Mouse (Mus musculus) MEL (cell line): ENCODE measurements at regions not wholly inside any gene's neighbourhood (a gene's known extent, or its start where the extent isn't known, plus 50 kb on each side); places are given as distances from the start of the nearest gene placed in this dataset.

ENCODE experiments used
- DNase-seq: peaks from one replicate; pipeline ENCODE4 v3.0.0; 2011; ENCODE audit warnings: low read depth, low spot score
- H3K27ac ChIP-seq: 2 replicates; pipeline ENCODE4 v1.5.1; 2012; ENCODE audit warnings: low read depth, mild to moderate bottlenecking, control low read depth, low read length, moderate library complexity; ENCODE audit not compliant: control insufficient read depth
- H3K27me3 ChIP-seq, 2 experiments: fragments of 150-350 bp in 1 of 2; sonication (generic) in 1 of 2; 2 replicates each; pipeline ENCODE4 v1.6.1; 2012; ENCODE audit warnings: low read length in 2 of 2, mild to moderate bottlenecking in 2 of 2, improper control_type of control experiment in 1 of 2, moderate library complexity in 1 of 2; ENCODE audit not compliant: insufficient read depth in 2 of 2, control insufficient read depth in 1 of 2
- H3K36me3 ChIP-seq, 2 experiments: 2 replicates each; pipeline ENCODE4 v1.6.1; 2012 to 2014; ENCODE audit warnings: low read length in 2 of 2, improper control_type of control experiment in 1 of 2, inconsistent platforms in 1 of 2, mild to moderate bottlenecking in 1 of 2; ENCODE audit not compliant: insufficient read depth in 2 of 2, control insufficient read depth in 1 of 2
- H3K4me1 ChIP-seq, 2 experiments: fragments of 150-350 bp in 1 of 2; sonication (generic) in 1 of 2; 2 replicates each; pipeline ENCODE4 v1.6.1; 2012; ENCODE audit warnings: low read length in 2 of 2, improper control_type of control experiment in 1 of 2, mild to moderate bottlenecking in 1 of 2; ENCODE audit not compliant: insufficient read depth in 2 of 2, control insufficient read depth in 1 of 2
- H3K4me3 ChIP-seq, 2 experiments: fragments of 150-350 bp in 1 of 2; sonication (generic) in 1 of 2; 2 replicates each; pipeline ENCODE4 v1.5.1; 2012; ENCODE audit warnings: low read depth in 2 of 2, low read length in 2 of 2, mild to moderate bottlenecking in 2 of 2, moderate library complexity in 2 of 2, control low read depth in 1 of 2, improper control_type of control experiment in 1 of 2; ENCODE audit not compliant: control insufficient read depth in 1 of 2, insufficient read depth in 1 of 2
- H3K79me2 ChIP-seq: 2 replicates; pipeline ENCODE4 v1.6.1; 2012; ENCODE audit warnings: mild to moderate bottlenecking, low read length, moderate library complexity; ENCODE audit not compliant: control insufficient read depth, poor library complexity, insufficient read depth
- H3K9ac ChIP-seq: 2 replicates; pipeline ENCODE4 v1.6.1; 2012; ENCODE audit warnings: low read depth, mild to moderate bottlenecking, control low read depth, low read length, moderate library complexity; ENCODE audit not compliant: control insufficient read depth, poor library complexity, severe bottlenecking
- H3K9me3 ChIP-seq: fragments of 150-350 bp; sonication (generic); replicated peaks from 2 replicates; pipeline ENCODE4 v1.6.1; 2012; ENCODE audit warnings: mild to moderate bottlenecking, low read length, improper control_type of control experiment, moderate library complexity; ENCODE audit not compliant: insufficient read depth
- E2F4 ChIP-seq: IDR thresholded peaks from 2 replicates; pipeline ENCODE4 v1.6.1; 2011; ENCODE audit warnings: low read depth, low read length, improper control_type of control experiment, borderline replicate concordance
- EP300 ChIP-seq, 2 experiments: IDR thresholded peaks; 2 replicates each; pipeline ENCODE4 v1.6.1; 2011; ENCODE audit warnings: improper control_type of control experiment in 2 of 2, low read length in 2 of 2, low read depth in 1 of 2, mild to moderate bottlenecking in 1 of 2
- GATA1 ChIP-seq: IDR thresholded peaks from 2 replicates; pipeline ENCODE4 v1.6.1; 2011; ENCODE audit warnings: low read depth, low read length, improper control_type of control experiment
- HCFC1 ChIP-seq: IDR thresholded peaks from 2 replicates; pipeline ENCODE4 v1.6.1; 2012; ENCODE audit warnings: low read depth, mild to moderate bottlenecking, inconsistent platforms, low read length, improper control_type of control experiment, moderate library complexity
- MYB ChIP-seq: IDR thresholded peaks from 2 replicates; pipeline ENCODE4 v1.6.1; 2011; ENCODE audit warnings: mild to moderate bottlenecking, low read depth, low read length, improper control_type of control experiment
- MYC ChIP-seq: IDR thresholded peaks from 2 replicates; pipeline ENCODE4 v1.6.1; 2011; ENCODE audit warnings: low read depth, mild to moderate bottlenecking, low read length, improper control_type of control experiment, moderate library complexity
- POLR2AphosphoS2 ChIP-seq: IDR thresholded peaks from 2 replicates; pipeline ENCODE4 v1.6.1; 2011; ENCODE audit warnings: low read length, improper control_type of control experiment
- POLR2AphosphoS5 ChIP-seq: IDR thresholded peaks from 2 replicates; pipeline ENCODE4 v1.6.1; 2012; ENCODE audit warnings: low read depth, borderline replicate concordance, mild to moderate bottlenecking, inconsistent platforms, low read length, moderate library complexity, mixed read lengths
- RCOR1 ChIP-seq: IDR thresholded peaks from 2 replicates; pipeline ENCODE4 v1.6.1; 2012; ENCODE audit warnings: low read depth, mild to moderate bottlenecking, inconsistent platforms, low read length, improper control_type of control experiment
- ZMIZ1 ChIP-seq: IDR thresholded peaks from 2 replicates; pipeline ENCODE4 v1.6.1; 2012; ENCODE audit warnings: low read depth, mild to moderate bottlenecking, inconsistent platforms, low read length, improper control_type of control experiment, moderate library complexity
- ZNF384 ChIP-seq: IDR thresholded peaks from 2 replicates; pipeline ENCODE4 v1.6.1; 2012; ENCODE audit warnings: low read depth, mild to moderate bottlenecking, inconsistent platforms, low read length, improper control_type of control experiment

- Histone ChIP-seq H3K36me3 (no peaks in the 10 kb centered on the region), H3K27ac (no peak overlapping the region), H3K4me1 (no peaks in the 10 kb centered on the region), H3K79me2 (no peaks in the 10 kb centered on the region), H3K4me3 (no peak overlapping the region), H3K9ac (no peak overlapping the region), H3K27me3 (no peaks in the 10 kb centered on the region), H3K9me3 (no peaks in the 10 kb centered on the region)
- TF ChIP-seq ZMIZ1 (no peak), MYB (no peak)
- no peak for DNase-seq
Observed at GRCm38 (mm10) chr14:71799861-71800260, 691.8 kb downstream of the Gm9195 start.

- H3K4me3 ChIP-seq: no peak overlapping the region
- no peak for DNase-seq
- H3K79me2 ChIP-seq: no peaks in the 10 kb centered on the region
- no peak for TF ChIP-seq POLR2AphosphoS5
- no peak for TF ChIP-seq POLR2AphosphoS2
- TF ChIP-seq HCFC1: no peak
- TF ChIP-seq ZNF384: no peak
- no peak for TF ChIP-seq MYB
- no peaks in the 10 kb centered on the region for H3K9me3 ChIP-seq
- no peaks in the 10 kb centered on the region for H3K27me3 ChIP-seq
- H3K36me3 ChIP-seq: no peaks in the 10 kb centered on the region
- H3K4me1 ChIP-seq: no peaks in the 10 kb centered on the region
- no peak overlapping the region for H3K27ac ChIP-seq
- no peak overlapping the region for H3K9ac ChIP-seq
Observed at GRCm38 (mm10) chr14:71795713-71796112, 695.9 kb downstream of the Gm9195 start.

GRCm38 (mm10) chr14:71776990-71777525 lies 714.6 kb downstream of the Gm9195 start:
- Histone ChIP-seq H3K4me3 (no peak overlapping the region), H3K9me3 (no peaks in the 10 kb centered on the region), H3K4me1 (no peaks in the 10 kb centered on the region), H3K27ac (no peak overlapping the region), H3K27me3 (no peaks in the 10 kb centered on the region), H3K36me3 (no peaks in the 10 kb centered on the region), H3K9ac (no peak overlapping the region), H3K79me2 (no peaks in the 10 kb centered on the region)
- no peak for DNase-seq
- TF ChIP-seq MYC: no peak
- no peak for TF ChIP-seq POLR2AphosphoS5
- TF ChIP-seq POLR2AphosphoS2: no peak
- TF ChIP-seq EP300 (IDR thresholded peaks at IDR 0.05; ENCODE audit: low read depth in 1 of 2, low read length in 2 of 2): no peak
- no peak for TF ChIP-seq RCOR1
- no peak for TF ChIP-seq ZNF384
- no peak for TF ChIP-seq E2F4
- TF ChIP-seq GATA1: no peak
